ENCODE assay signal across 9 mouse cellular contexts in the genomic region with DNA sequence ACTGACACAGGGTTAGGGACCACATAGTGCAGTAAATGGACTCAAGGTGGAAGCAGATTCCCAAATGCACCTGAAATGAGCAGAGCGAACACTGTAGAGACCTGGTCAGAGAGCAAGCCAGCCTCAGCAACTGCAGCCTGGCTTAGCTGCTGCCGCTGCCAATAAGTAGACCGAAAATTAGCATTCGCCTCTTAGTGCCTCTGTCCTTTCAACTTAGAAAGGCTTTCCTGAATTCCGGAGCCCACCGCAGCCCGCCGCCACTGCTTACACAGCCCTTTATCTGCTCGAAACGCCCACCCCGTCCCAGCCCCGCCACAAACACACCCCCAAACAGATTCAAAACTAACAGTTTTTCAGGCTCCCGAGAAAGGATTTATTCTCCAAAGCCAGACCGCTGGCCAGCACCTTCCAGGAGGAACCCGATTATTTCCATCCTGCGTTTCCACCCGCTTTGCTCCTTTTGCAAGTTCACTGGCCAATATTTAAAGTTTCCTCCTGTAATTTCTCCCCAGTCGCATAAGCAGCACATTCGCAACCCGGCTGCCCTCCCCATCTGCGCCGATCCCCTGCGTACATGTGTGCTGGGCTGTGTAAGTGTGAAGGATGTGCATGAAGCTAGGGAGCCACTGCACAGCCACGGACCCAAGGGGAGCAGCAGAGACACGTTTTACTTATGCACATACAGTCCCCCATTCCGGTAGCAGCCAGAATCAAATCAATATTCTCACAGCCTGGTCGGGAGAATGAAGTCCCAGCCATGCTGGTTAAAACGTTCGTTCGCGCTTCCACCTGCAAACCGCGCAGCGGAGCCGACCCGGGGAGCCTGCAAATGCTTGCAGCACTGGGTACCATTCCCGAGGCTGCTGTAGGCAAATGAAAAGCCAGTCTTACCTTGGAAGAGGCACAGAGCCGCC. TPM values are rescaled to one million over a fixed set of nuclear protein-coding genes. Genes with fewer than 3 reads are reported as not detected.
A peak's percentile ranks its signal among the peaks of the same experiment; 100 is the strongest.
DNase-seq lines count a peak whose midpoint lies in the region; ATAC-seq and TF ChIP-seq lines count a peak whose summit lies in the region.
"Had no signal": no experiment of that assay in that cellular context is flagged by ENCODE, and none has a peak within 500 bp of the region (broad histone marks: within the 10 kb centered on the region; RNA-seq: fewer than 3 reads in every experiment).

No protein-coding gene starts in this region.

- peak overlapping the region; percentile 91 for H3K27ac ChIP-seq in layer of hippocampus, adult 2 months
- no peak overlapping the region for H3K27ac ChIP-seq in heart, embryonic 13.5 days (replicated peaks)
- no peak overlapping the region for H3K27ac ChIP-seq in neural tube, embryonic 11.5 days (ENCODE audit: low read depth, low read length)

- intact Hi-C loops in left cerebral cortex, postnatal 10 days (cut with DNase I), result loop anchor here (5.0 kb wide), 3 partner anchors 155 to 300 kb away; no protein-coding TSS in a partner anchor

- peak overlapping the region; percentile 82 for H3K4me2 ChIP-seq in heart, embryonic 13.5 days
- H3K4me2 ChIP-seq in neural tube, embryonic 11.5 days (ENCODE audit: low read depth), result peak overlapping the region; percentile 87

- peak in 1 of 2 experiments; percentile 11 for DNase-seq in layer of hippocampus, adult 2 months (ENCODE audit: low spot score in 2 of 2)
- DNase-seq in layer of hippocampus, adult 9-11 months, result no peak
- peak; percentile 72 to 73 for DNase-seq in cerebellum, postnatal 25 days
- peak; percentile 27 to 43 for DNase-seq in left cerebral cortex, postnatal 10 days (ENCODE audit: extremely low spot score in 1 of 2, low spot score in 2 of 2)
- DNase-seq in neural tube, embryonic 11.5 days (ENCODE audit: low spot score), result peak; percentile 58
- no peak for DNase-seq in thymus, postnatal 25 days
- DNase-seq in spleen, postnatal 14 days (ENCODE audit: low spot score in 2 of 2), result no peak

- peaks cover 28% of the 10 kb centered on the region for H3K4me1 ChIP-seq in heart, embryonic 13.5 days
- H3K4me1 ChIP-seq in neural tube, embryonic 11.5 days (ENCODE audit: control insufficient read depth, insufficient read depth, low read length), result 0 out of 2 replicates have a peak, but pooled peaks cover 4% of the 10 kb centered on the region

- H3K27me3 ChIP-seq in heart, embryonic 13.5 days (replicated peaks), result peaks cover 47% of the 10 kb centered on the region
- peaks cover 8% of the 10 kb centered on the region; the same call in 1 of the 2 replicates for H3K27me3 ChIP-seq in neural tube, embryonic 11.5 days (ENCODE audit: control insufficient read depth, insufficient read depth, low read length)

- no peaks in the 10 kb centered on the region for H3K9me3 ChIP-seq in heart, embryonic 13.5 days
- H3K9me3 ChIP-seq in neural tube, embryonic 11.5 days (ENCODE audit: control insufficient read depth, low read length), result no peaks in the 10 kb centered on the region

- peak overlapping the region; percentile 66 for H3K4me3 ChIP-seq in layer of hippocampus, adult 2 months
- H3K4me3 ChIP-seq in heart, embryonic 13.5 days, result peak overlapping the region; percentile 52
- peak overlapping the region; percentile 41 for H3K4me3 ChIP-seq in neural tube, embryonic 11.5 days (ENCODE audit: low read depth, low read length)

- H3K9ac ChIP-seq in heart, embryonic 13.5 days, result peak overlapping the region; percentile 66
- H3K9ac ChIP-seq in neural tube, embryonic 11.5 days (ENCODE audit: low read length), result peak overlapping the region; percentile 54

- no peak for ATAC-seq in heart, embryonic 13.5 days (ENCODE audit: extremely low read depth, insufficient number of reproducible peaks, low FRiP score, low TSS enrichment)
- no peak; the same call in 1 of the 2 replicates for ATAC-seq in neural tube, embryonic 11.5 days (ENCODE audit: insufficient read depth, low FRiP score, low TSS enrichment)
- ATAC-seq: Patski had no signal

- no peaks in the 10 kb centered on the region for H3K36me3 ChIP-seq in heart, embryonic 13.5 days
- H3K36me3 ChIP-seq in neural tube, embryonic 11.5 days (ENCODE audit: control insufficient read depth, insufficient read depth, low read length), result no peaks in the 10 kb centered on the region

- TF ChIP-seq CTCF in layer of hippocampus, adult 2 months (conservative IDR thresholded peaks at IDR 0.05), result no peak

- 3% methylated on average over 38 of the region's 38 CpGs for WGBS in heart, embryonic 13.5 days
- WGBS in neural tube, embryonic 11.5 days, result 1% methylated on average over 38 of the region's 38 CpGs

RNA-seq across cellular contexts. Expression of a gene that starts 0.7 kb away (rescaled TPM):
- 100 to 1,000 TPM; 132 to 141 TPM for total RNA-seq in layer of hippocampus, adult 2 months (2021)
- 39.6 and 43.6 TPM in 2 replicates for polyA plus RNA-seq in heart, embryonic 13.5 days (2015; fragmentation: Nextera tagmentation; extraction: Ambion mirVana)
- 100 to 1,000 TPM; 379 to 391 TPM for total RNA-seq in left cerebral cortex, postnatal 10 days (2021)
- polyA plus RNA-seq in neural tube, embryonic 11.5 days (2014; fragmentation: Nextera tagmentation; extraction: Ambion mirVana), result 22.0 and 22.6 TPM in 2 replicates

Comparison
In these comparisons a context has a peak if more than half of its experiments do, and no peak if none do; other contexts are left out.
1. DNase-seq: peak in cerebellum, postnatal 25 days (2 of 2), left cerebral cortex, postnatal 10 days (2 of 2) and neural tube, embryonic 11.5 days (single experiment); none in layer of hippocampus, adult 9-11 months (single experiment), thymus, postnatal 25 days (single experiment) and spleen, postnatal 14 days (0 of 2).
2. Peak in every context shown above with its lines, with median percentiles within 50 percentile points of each other: H3K4me3 ChIP-seq.